Mouse (Mus musculus): ENCODE data around the gene Rasgrp4. TPM values are rescaled to one million over a fixed set of nuclear protein-coding genes. Genes with fewer than 3 reads are reported as not detected.
A peak's percentile ranks its signal among the peaks of the same experiment; 100 is the strongest.

Gene Rasgrp4
- total RNA-seq, 2 experiments from 2014 or later: 0.89 to 2.5 TPM

GRCm38 (mm10) chr7:29141416-29141815 lies 6.8 kb downstream of the Rasgrp4 start:
- intact Hi-C loops (cut with DNase I): no loop called here
- no peak for DNase-seq (ENCODE audit: low spot score in 2 of 2)

- DNase-seq (ENCODE audit: low spot score in 2 of 2): no peak
Measured at GRCm38 (mm10) chr7:29144006-29144405, 9.4 kb downstream of the Rasgrp4 start.

GRCm38 (mm10) chr7:29146625-29147367 lies 12.1 kb downstream of the Rasgrp4 start:
- no peak for DNase-seq (ENCODE audit: low spot score in 2 of 2)
- intact Hi-C loops (cut with DNase I): no loop called here

More at GRCm38 (mm10) chr7:29144006-29144405, 9.4 kb downstream of the Rasgrp4 start:
- intact Hi-C loops (cut with DNase I): no loop called here

GRCm38 (mm10) chr7:29148771-29149170 lies 14.1 kb downstream of the Rasgrp4 start:
- intact Hi-C loops (cut with DNase I): no loop called here
- DNase-seq (ENCODE audit: low spot score in 2 of 2): no peak

GRCm38 (mm10) chr7:29151486-29151885 lies 16.8 kb downstream of the Rasgrp4 start:
- intact Hi-C loops (cut with DNase I): no loop called here
- no peak for DNase-seq (ENCODE audit: low spot score in 2 of 2)

GRCm38 (mm10) chr7:29154018-29154720 lies 19.5 kb downstream of the Rasgrp4 start:
- no peak for DNase-seq (ENCODE audit: low spot score in 2 of 2)
- intact Hi-C loops (cut with DNase I): no loop called here

- intact Hi-C loops (cut with DNase I): no loop called here
- DNase-seq (ENCODE audit: low spot score in 2 of 2): peak; percentile 90 to 91
Measured at GRCm38 (mm10) chr7:29155196-29155837, 20.7 kb downstream of the Rasgrp4 start.

GRCm38 (mm10) chr7:29155838-29156782 lies 21.5 kb downstream of the Rasgrp4 start, which contains the start of gene Fam98c:
Gene Fam98c (minus strand): TSS chr7:29156234.
- intact Hi-C loops (cut with DNase I): no loop called here
- DNase-seq (ENCODE audit: low spot score in 2 of 2): peak; percentile 84 to 88

GRCm38 (mm10) chr7:29158264-29158663 lies 23.6 kb downstream of the Rasgrp4 start:
- DNase-seq (ENCODE audit: low spot score in 2 of 2): no peak
- intact Hi-C loops (cut with DNase I): no loop called here

GRCm38 (mm10) chr7:29162294-29162693 lies 27.6 kb downstream of the Rasgrp4 start:
- no peak for DNase-seq (ENCODE audit: low spot score in 2 of 2)
- intact Hi-C loops (cut with DNase I): no loop called here

GRCm38 (mm10) chr7:29162750-29163525 lies 28.3 kb downstream of the Rasgrp4 start:
- DNase-seq (ENCODE audit: low spot score in 2 of 2): no peak

GRCm38 (mm10) chr7:29167656-29168055 lies 33.0 kb downstream of the Rasgrp4 start:
- intact Hi-C loops (cut with DNase I): no loop called here
- no peak for DNase-seq (ENCODE audit: low spot score in 2 of 2)

More at GRCm38 (mm10) chr7:29162750-29163525, 28.3 kb downstream of the Rasgrp4 start:
- intact Hi-C loops (cut with DNase I): no loop called here

- intact Hi-C loops (cut with DNase I): no loop called here
- DNase-seq (ENCODE audit: low spot score in 2 of 2): no peak
Measured at GRCm38 (mm10) chr7:29168121-29168695, 33.6 kb downstream of the Rasgrp4 start.

GRCm38 (mm10) chr7:29168791-29169230 lies 34.2 kb downstream of the Rasgrp4 start:
- intact Hi-C loops (cut with DNase I): no loop called here
- DNase-seq (ENCODE audit: low spot score in 2 of 2): no peak

- intact Hi-C loops (cut with DNase I): no loop called here
- peak; percentile 83 to 86 for DNase-seq (ENCODE audit: low spot score in 2 of 2)
Measured at GRCm38 (mm10) chr7:29169231-29170065, 34.8 kb downstream of the Rasgrp4 start.

GRCm38 (mm10) chr7:29170066-29170754 lies 35.6 kb downstream of the Rasgrp4 start, which contains the start of the genes Ggn and Spred3:
Gene Ggn (plus strand): TSS chr7:29170210.
Gene Spred3 (minus strand): TSS chr7:29170411.
- peak in 1 of 2 experiments; percentile 50 for DNase-seq (ENCODE audit: low spot score in 2 of 2)
- intact Hi-C loops (cut with DNase I): no loop called here
